Mouse (Mus musculus) retina, postnatal 1 day (tissue): ENCODE results near the gene Zfp61.
"Not testable (repeated sequence)": the region's sequence is repeated elsewhere in the genome, so short reads cannot be mapped to it uniquely, and the experiment has no call there.

ENCODE experiments used
- DNase-seq: peaks from one replicate; pipeline ENCODE4 v3.0.0-alpha.2; 2012

The Zfp61 gene

GRCm38 (mm10) chr7:24296386-24296785 is 4.6 kb downstream of the Zfp61 start:
- DNase-seq: no peak

DNA sequence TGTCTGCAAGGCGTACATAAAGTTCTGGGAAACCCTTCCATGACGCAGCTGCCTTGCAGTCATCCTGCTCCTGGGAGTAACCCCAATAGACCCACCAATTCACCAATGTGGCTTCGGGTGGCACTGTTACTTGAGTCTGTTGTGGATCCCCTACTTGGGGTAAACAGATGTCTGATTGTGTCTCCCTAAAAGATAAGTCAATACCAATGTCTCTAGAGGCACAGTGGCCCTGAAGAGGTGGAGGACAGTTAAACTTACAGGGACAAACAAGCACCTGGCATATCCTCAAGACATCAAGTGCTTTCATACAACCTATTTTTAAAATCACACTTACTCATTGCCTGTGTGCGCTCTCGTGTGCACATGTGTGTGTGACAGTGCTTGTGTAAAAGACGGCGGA is 5.7 kb downstream of the Zfp61 start:
- DNase-seq: no peak

DNA sequence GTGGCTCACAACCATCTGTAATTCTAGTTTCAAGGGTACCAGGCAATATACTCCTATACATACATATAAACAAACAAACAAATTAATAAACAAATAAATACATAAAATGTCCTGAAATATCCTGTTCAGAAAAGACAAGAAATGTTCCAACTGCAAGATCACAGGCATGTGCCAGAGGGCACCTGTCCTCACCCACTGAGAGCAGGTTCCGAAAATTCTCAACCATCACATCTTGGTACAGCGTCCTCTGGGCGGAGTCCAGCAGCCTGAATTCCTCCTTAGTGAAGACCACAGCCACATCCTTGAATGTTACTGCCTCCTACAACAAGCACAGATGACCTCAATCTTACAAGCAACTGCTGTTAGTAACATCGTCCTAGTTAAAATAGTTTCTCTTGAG is 6.3 kb downstream of the Zfp61 start:
- DNase-seq: no peak

DNA sequence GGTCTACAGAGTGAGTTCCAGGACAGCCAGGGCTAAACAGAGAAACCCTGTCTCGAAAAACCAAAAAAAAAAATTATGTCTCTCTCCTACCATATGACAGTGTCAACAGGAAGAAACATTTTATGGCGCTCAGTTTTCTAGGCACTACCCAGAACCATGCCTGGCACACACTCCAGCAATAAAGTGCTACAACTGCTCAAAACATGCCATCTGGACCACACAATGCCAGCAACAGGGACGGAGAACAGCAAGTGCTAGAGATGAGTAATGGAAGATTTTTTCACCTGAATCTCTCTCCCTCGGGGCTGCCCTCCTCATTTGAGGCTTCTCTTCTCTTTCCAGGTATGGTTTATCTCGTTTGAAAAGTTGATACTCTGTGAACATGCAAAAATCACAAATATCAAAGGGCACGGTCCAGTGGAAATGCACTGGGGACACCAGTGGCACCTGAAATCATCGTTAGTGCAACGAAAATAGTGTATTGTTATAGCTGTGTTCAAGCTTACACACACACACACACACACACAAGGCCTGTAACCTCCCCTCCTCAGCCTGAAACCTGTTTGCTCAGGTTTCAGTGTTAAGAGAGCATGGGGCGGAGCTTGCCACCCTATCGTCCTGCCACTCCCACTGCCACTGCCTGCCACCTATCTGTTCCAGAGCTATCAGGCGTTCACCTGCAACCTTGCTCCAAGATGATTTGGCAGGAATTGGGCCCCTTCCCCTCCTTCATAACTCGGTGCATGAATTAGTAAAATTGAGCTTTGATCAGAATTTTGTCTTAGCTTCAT is 7.8 kb downstream of the Zfp61 start:
- no peak for DNase-seq

- no peak for DNase-seq
These were observed 9.5 kb downstream of the Zfp61 start for GRCm38 (mm10) chr7:24291387-24292090.

- no peak for DNase-seq
These were observed 10.8 kb downstream of the Zfp61 start for GRCm38 (mm10) chr7:24290106-24290693.

DNA sequence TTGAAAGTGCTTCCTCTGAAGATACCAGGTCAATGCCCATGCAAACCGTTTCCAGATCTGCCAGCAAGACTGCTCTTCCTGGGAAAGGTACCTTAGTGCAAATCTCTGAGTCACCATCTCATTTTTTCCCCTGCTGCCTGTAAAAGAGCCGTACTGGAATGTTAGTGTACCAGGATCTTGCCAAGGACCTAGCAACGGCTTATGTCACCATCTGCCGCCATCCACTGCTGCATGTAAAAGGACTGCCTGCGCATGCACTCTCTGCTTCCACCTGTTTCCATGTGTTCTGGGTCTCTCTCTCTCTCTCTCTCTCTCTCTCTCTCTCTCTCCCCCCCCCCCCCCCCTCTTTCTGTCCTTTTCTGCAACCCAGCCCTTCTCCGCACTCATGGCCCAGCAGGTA is 12.5 kb downstream of the Zfp61 start:
- no peak for DNase-seq

GRCm38 (mm10) chr7:24287670-24288069 is 13.4 kb downstream of the Zfp61 start:
- DNase-seq: no peak

DNA sequence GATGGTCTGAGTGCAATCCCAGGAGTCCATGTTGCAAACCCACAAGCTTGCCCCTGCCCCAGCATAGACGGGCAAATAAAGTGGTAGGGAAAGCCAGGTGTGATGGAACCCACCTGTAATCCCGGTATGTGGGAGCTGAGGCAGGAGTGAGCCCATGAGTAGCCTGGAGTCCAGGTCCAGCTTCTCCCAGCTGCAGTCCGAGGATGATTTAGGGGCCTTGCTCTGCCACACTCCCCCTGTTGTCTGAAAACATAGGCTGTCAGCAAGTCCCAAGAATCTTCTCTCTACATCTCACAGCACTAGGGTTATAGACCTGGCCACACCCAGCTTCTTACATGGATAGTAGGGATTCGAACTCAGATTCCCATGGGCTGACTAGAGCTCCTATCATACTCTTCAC is 14.1 kb downstream of the Zfp61 start:
- no peak for DNase-seq

DNA sequence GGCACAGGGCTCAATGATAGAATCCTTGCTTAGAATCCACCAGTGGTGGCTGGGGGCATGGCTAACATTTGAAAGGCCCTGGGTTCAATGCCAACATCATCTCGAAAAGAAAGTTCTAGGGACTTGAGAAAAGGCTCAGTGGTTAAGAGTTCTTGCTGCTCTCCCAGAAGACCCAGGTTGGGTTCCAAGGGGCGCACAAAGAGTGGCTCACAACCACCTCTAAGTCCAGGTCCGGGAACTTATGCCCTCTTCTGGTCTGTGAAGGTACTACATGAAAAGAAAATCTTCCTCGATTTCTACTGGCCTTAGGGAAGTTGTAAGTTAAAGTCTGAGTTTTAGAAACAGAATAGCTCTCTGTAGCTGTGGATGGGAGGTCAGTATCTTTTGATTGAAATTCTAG is 14.9 kb downstream of the Zfp61 start:
- peak; percentile 26 for DNase-seq

DNA sequence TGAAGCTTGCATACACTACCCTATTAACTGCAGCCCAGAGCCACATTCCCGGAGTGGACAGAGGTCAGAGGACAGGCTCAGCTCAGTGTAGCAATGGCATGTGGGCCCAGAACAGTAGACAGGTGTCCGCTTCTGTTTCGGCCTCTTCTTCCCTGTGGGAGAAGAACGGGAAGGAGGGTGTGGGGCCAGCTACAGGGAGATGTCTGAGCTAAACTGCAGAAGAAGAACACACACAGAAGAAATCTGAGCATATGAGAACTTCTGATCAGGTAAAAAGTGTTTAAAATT is 20.2 kb downstream of the Zfp61 start:
- DNase-seq: no peak

GRCm38 (mm10) chr7:24280031-24280857 is 20.8 kb downstream of the Zfp61 start:
- peak; percentile 47 for DNase-seq

DNA sequence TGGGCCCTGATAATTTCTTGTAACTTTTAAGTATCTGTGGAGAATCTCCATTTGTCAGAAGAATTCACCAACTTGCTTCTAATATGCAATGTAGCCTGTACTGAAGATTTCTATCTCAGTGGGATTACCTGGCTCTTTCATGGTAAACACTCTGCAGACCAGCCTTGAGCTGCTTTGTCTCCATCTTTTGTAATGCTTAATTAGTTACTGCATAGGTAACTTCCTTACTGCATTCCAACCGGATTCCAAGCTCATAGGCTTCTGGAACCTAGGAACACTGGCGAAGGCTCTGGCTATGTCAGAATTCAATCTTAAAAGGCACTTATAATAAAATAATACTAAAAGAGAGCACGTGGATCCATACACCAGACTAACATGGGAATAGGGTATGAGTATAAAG is 22.3 kb downstream of the Zfp61 start:
- DNase-seq: not testable (repeated sequence)

- no peak for DNase-seq
These were observed 26.6 kb downstream of the Zfp61 start for GRCm38 (mm10) chr7:24274456-24274855.

- DNase-seq: no peak
These were observed 29.8 kb downstream of the Zfp61 start for GRCm38 (mm10) chr7:24271191-24271590.

GRCm38 (mm10) chr7:24270288-24270672 is 30.8 kb downstream of the Zfp61 start, which contains the start of gene Zfp93:
Zfp93 (plus strand) TSS chr7:24270420.
- DNase-seq: peak; percentile 94

- no peak for DNase-seq
These were observed 31.3 kb downstream of the Zfp61 start for GRCm38 (mm10) chr7:24269667-24270287.

DNA sequence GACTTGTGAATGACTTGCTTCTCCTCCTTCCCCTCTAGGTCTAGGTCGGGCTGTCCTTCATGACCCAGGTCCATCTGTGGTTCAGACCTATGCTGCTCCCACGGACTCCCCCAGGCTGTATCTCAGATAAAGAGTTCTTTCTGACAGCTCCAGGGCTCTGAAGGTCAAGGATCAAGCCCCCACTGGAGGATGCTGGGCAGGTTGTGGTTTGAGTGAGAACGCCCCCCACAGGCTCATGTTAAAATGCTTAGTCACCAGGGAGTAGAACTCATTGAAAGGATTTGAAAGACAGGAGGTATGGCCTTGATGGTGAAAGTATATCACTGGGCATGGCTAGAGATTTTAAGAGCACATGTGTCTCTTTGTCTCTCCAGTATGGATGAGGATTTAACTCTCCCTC is 31.8 kb downstream of the Zfp61 start:
- DNase-seq: no peak

- DNase-seq: no peak
These were observed 32.6 kb downstream of the Zfp61 start for GRCm38 (mm10) chr7:24268176-24269155.

DNA sequence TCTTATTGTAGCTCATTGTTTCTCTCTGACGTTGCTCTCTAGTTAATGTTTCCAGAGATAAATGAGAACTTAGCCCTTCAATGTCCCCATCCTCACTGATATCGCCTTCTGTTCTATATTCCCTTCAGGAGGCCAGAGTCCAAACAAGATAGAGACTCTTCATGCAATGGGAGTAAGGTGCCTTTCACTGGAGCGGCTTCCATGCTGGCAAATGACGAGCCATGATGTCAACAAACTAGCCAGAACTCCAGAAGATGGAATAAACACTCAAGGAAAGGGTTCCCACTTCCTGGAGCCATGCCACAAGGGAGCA is 41.1 kb downstream of the Zfp61 start:
- DNase-seq: no peak

DNA sequence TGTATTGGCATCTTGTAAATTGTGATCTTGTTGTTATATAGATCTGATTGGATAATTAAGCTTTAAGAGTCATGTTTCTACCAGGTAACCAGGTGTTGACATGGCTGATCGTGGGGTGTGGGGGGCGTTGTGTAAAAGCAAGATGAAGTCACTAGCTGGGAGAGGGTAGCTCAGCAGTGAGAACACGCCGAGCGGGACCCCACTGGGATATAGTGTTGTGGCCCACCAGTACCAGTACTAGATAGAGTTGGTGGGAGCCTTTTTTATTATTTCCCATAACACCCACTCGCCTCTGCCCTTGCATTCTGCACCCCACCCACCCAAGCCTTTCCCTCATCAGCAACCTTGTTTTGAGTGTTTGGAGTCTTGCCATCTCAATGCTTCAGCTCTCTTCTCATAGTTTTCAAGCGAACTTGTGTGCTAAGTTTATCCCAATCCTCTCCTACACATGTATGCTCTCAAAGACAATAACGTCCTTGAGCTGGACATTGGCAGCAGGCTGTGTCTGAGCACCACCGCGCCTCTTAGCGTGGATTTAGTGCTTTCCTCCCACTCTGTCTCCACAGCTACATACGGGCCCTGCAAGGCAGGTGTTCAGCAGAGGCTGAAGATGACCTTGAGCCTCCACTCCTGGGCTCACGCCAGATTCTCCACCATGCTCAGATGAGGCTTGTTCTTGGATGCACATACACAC is 41.6 kb downstream of the Zfp61 start:
- no peak for DNase-seq
